Mouse (Mus musculus) 416B (cell line): Measurements from ENCODE around the gene Lcmt2.

Experiments
- DNase-seq: peaks from one replicate; pipeline ENCODE4 v3.0.0; 2011; ENCODE audit warnings: low read depth

Lcmt2 gene

DNA sequence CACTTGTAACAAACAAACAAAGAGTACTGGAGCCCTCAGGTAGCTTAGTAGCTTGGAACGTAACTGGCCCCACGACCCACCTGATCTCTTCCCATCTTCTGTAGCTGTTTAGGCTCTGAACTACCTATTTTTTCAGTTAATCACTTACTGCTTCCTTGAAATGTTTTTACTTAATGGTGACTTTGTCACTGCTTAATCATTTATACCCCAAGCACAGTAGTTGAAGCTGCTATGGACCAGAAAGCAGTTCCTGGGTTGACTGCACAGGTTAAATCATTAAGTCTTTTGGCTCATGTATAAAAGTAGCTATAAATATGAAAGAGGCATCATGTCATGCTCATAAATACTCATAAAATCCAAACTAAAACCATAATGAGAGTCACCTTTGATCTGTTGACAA, 25.0 kb downstream of the Lcmt2 start:
- no peak for DNase-seq

DNA sequence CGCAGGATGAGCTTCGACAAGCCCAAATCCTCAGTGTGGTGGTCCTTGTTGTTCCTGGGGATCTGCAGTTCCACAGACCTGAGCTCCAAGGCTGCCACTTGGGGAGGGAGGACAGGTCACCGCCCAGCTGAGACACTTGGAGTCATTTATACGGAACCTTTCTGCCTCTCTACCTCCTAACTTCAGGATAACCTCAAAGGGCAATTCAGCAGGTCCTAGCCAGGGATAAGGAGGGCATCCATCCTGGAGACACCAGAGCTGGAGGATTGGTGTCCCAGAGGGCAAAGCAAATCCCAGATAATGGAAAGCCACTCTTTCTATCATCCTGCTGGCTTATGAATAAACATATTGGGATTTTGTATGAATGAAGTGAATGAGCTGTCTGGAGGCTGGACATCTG, 30.8 kb downstream of the Lcmt2 start, which contains the start of gene Tgm7:
Tgm7 (minus strand) TSS at position 101 of the 400 bp plus-strand sequence.
- no peak for DNase-seq

DNA sequence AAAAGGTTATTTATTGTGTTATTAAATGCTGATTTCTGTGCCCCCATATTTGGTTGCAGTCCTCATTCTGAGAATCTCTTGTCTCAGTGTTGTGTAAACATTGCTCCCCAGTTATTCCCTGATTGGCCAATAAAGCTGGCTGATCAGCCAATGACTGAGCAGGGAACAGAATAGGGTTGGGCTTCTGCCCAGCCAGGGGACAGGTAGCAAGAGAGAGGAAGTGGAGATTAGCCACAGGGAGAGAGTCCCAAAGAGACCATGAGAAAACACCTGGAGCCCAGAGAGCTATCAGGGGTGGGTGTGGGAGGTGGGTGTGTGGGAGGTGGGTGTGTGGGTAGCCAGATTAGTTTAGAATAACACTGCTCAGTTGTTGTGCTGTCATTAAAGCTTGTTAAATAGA, 34.5 kb downstream of the Lcmt2 start:
- no peak for DNase-seq

DNA sequence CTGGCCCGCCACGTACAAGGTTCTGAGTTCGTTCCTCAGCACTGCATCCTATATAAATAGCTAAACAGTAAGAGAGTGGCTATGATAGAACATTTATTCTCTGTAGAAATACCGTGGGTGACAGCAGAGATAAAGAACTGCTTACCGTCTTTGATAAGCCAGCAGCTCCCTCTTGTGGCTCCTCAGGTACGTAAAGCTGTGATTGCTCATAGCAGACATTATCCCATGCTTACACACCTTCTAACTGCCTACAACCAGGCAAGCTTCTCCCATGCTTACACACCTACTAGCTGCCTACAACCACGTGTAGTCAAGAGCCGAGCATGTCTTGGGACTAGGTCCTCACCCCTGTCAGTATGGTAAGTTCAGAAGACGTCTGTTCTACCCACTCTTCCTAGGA, 38.4 kb downstream of the Lcmt2 start:
- peak; percentile 88 for DNase-seq

DNA sequence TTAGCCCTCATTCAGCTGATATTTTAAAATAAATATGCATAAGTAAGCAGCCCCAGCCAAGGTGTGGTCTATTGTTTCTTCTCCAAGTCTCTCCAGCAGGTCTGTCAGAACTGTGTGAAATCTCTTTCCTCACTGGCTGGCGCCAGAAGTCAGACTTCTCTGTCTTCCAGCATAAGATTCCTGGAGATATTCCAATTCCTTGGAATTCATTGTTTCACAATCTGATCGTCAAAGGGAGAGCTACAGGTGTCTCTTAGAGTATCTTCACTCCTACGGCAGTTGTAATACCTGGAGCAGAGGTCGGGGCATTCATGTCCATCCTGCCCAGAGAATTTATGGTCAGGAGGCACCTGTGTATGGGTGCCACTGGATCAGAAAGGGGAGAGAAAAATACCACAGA, 50.7 kb downstream of the Lcmt2 start:
- no peak for DNase-seq

DNA sequence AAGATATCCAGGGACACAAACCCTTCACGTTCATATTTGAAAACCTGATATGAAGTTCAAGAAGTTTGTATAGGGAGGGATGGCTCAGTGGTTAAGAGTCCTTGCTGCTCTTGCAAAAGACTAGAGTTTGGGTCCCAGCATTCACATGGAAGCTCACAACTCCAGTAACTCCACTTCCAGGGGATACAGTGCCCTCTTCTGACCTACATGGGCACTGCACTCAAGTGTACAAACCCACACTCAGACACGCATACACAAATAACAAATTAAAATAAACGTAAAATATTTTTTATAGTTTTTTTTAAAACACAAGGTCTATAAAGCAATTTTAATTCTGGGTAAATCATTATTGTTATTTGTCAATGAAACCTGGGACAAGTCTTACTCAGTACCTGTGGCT, 51.9 kb downstream of the Lcmt2 start:
- DNase-seq, result peak; percentile 21

DNA sequence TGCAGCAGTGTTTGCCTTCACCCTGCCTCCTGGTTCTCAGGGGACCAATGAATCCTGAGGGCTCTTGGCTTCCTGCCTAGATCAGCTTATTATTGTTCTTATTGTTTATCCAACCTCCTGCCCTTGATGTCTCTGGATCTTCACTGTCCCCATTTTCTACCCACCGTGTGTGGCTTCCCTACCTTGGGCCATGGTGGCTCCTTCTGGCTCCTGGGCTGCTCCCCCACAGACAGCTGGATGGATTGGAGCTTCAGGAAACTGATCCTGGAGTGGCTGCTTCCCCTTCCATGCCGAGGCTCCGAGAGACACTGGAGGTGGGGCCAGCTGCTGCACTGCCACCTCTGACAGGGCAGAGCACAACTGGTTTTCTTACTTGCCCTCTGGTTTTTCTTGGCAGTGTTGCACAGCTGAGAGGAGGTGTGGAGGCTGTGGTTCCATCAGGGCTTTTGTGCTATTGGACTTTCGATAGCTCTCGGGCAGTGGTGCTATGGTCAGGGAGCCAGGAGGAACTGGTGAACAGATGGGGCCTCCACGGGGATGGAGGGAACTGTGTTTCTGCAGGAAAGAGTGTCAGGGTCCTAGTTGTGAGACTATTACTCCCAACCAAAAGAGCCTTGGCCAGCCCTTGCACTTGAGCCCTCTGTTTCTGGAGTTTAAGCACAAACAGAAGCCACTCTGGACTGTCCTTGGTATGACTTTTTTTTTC, 54.8 kb downstream of the Lcmt2 start, which contains the start of gene Tgm5:
Tgm5 (minus strand) TSS at position 362 of the 706 bp plus-strand sequence.
- no peak for DNase-seq

DNA sequence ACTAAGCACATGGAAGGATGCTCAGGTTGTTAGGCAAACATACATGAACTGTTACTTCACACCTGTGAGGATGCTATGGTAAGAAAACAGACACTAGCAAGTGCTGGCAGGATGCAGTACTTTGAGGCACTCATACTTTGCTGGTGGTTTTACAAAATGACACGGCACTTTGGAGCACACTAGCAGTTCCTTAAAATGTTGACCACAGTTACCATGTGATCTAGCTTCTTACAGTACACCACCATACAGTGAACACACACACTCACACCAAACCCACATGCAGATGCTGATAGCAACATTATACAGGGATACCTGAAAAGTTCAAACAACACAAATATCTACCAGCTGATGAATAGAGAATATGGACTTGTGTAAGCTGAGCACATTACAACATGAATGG, 57.8 kb downstream of the Lcmt2 start:
- peak; percentile 80 for DNase-seq
